Mouse (Mus musculus): ENCODE measurements around the gene Tekt5. TPM values are rescaled to one million over a fixed set of nuclear protein-coding genes. Genes with fewer than 3 reads are reported as not detected.

Tekt5 gene
- 0.19 TPM in 1 of 2 replicates, not detected in the other for polyA plus RNA-seq (2016; fragmentation: Nextera tagmentation; extraction: Ambion mirVana)

- no peaks in the 10 kb centered on the region for H3K9me3 ChIP-seq
- H3K9ac ChIP-seq (replicated peaks): peak within 1 kb of the TSS; percentile 45
- H3K36me3 ChIP-seq: no peaks in the 10 kb centered on the region
- H3K4me1 ChIP-seq (replicated peaks): peaks cover 9% of the 10 kb centered on the region
- no peak within 1 kb of the TSS for H3K27ac ChIP-seq
- WGBS: 7% methylated on average over 37 of the region's 37 CpGs
- peaks cover 33% of the 10 kb centered on the region for H3K27me3 ChIP-seq
- peak; percentile 3; the same call in 1 of the 2 replicates for ATAC-seq (ENCODE audit: insufficient number of reproducible peaks, insufficient read depth, low FRiP score, low TSS enrichment, low read depth)
- peak within 1 kb of the TSS; percentile 29 for H3K4me3 ChIP-seq (replicated peaks)
- peak within 1 kb of the TSS; percentile 56 for H3K4me2 ChIP-seq
Measured at GRCm38 (mm10) chr16:10394699-10395540, at the start of gene Tekt5. Tekt5 (minus strand) TSS chr16:10395490.

- no peak for ATAC-seq (ENCODE audit: insufficient number of reproducible peaks, insufficient read depth, low FRiP score, low TSS enrichment, low read depth)
Measured at GRCm38 (mm10) chr16:10443723-10444122, 48.4 kb upstream of the Tekt5 start.

GRCm38 (mm10) chr16:10441761-10442160, 46.5 kb upstream of the Tekt5 start:
- H3K36me3 ChIP-seq: 0 out of 2 replicates have a peak, but pooled peaks cover 3% of the 10 kb centered on the region
- ATAC-seq (ENCODE audit: insufficient number of reproducible peaks, insufficient read depth, low FRiP score, low TSS enrichment, low read depth): no peak
- H3K9me3 ChIP-seq: no peaks in the 10 kb centered on the region
- no peaks in the 10 kb centered on the region for H3K27me3 ChIP-seq
- no peak overlapping the region for H3K4me2 ChIP-seq
- H3K4me1 ChIP-seq (replicated peaks): peaks cover 12% of the 10 kb centered on the region
- 84% methylated on average over 4 of the region's 4 CpGs for WGBS
- no peak overlapping the region for H3K27ac ChIP-seq
- H3K4me3 ChIP-seq (replicated peaks): no peak overlapping the region
- H3K9ac ChIP-seq (replicated peaks): no peak overlapping the region

More at GRCm38 (mm10) chr16:10443723-10444122, 48.4 kb upstream of the Tekt5 start:
- no peak overlapping the region for H3K27ac ChIP-seq
- H3K27me3 ChIP-seq: no peaks in the 10 kb centered on the region
- H3K36me3 ChIP-seq: no peaks in the 10 kb centered on the region
- H3K4me3 ChIP-seq (replicated peaks): no peak overlapping the region
- H3K9ac ChIP-seq (replicated peaks): no peak overlapping the region
- H3K9me3 ChIP-seq: no peaks in the 10 kb centered on the region
- H3K4me1 ChIP-seq (replicated peaks): peaks cover 18% of the 10 kb centered on the region
- no peak overlapping the region for H3K4me2 ChIP-seq

- peaks cover 8% of the 10 kb centered on the region for H3K4me1 ChIP-seq (replicated peaks)
- no peak for ATAC-seq (ENCODE audit: insufficient number of reproducible peaks, insufficient read depth, low FRiP score, low TSS enrichment, low read depth)
- 84% methylated on average over 6 of the region's 6 CpGs for WGBS
Measured at GRCm38 (mm10) chr16:10441328-10441727, 46.0 kb upstream of the Tekt5 start.

GRCm38 (mm10) chr16:10438055-10438454, 42.8 kb upstream of the Tekt5 start:
- no peaks in the 10 kb centered on the region for H3K4me1 ChIP-seq (replicated peaks)
- no peaks in the 10 kb centered on the region for H3K9me3 ChIP-seq
- H3K9ac ChIP-seq (replicated peaks): no peak overlapping the region
- no peak overlapping the region for H3K4me2 ChIP-seq
- WGBS: 91% methylated on average over 5 of the region's 5 CpGs
- 0 out of 2 replicates have a peak, but pooled peaks cover 3% of the 10 kb centered on the region for H3K36me3 ChIP-seq
- H3K27me3 ChIP-seq: no peaks in the 10 kb centered on the region
- no peak overlapping the region for H3K27ac ChIP-seq
- ATAC-seq (ENCODE audit: insufficient number of reproducible peaks, insufficient read depth, low FRiP score, low TSS enrichment, low read depth): no peak
- no peak overlapping the region for H3K4me3 ChIP-seq (replicated peaks)

More at GRCm38 (mm10) chr16:10441328-10441727, 46.0 kb upstream of the Tekt5 start:
- no peak overlapping the region for H3K9ac ChIP-seq (replicated peaks)
- H3K4me3 ChIP-seq (replicated peaks): no peak overlapping the region
- H3K27ac ChIP-seq: no peak overlapping the region
- no peaks in the 10 kb centered on the region for H3K9me3 ChIP-seq
- H3K36me3 ChIP-seq: 0 out of 2 replicates have a peak, but pooled peaks cover 3% of the 10 kb centered on the region
- H3K4me2 ChIP-seq: no peak overlapping the region
- H3K27me3 ChIP-seq: no peaks in the 10 kb centered on the region

GRCm38 (mm10) chr16:10436166-10436565, 40.9 kb upstream of the Tekt5 start:
- ATAC-seq (ENCODE audit: insufficient number of reproducible peaks, insufficient read depth, low FRiP score, low TSS enrichment, low read depth): no peak
- H3K9me3 ChIP-seq: no peaks in the 10 kb centered on the region
- no peak overlapping the region for H3K27ac ChIP-seq
- H3K9ac ChIP-seq (replicated peaks): no peak overlapping the region
- no peaks in the 10 kb centered on the region for H3K27me3 ChIP-seq
- WGBS: 89% methylated on average over 6 of the region's 6 CpGs
- peaks cover 10% of the 10 kb centered on the region for H3K36me3 ChIP-seq
- H3K4me1 ChIP-seq (replicated peaks): no peaks in the 10 kb centered on the region
- no peak overlapping the region for H3K4me3 ChIP-seq (replicated peaks)
- no peak overlapping the region for H3K4me2 ChIP-seq

GRCm38 (mm10) chr16:10433344-10433743, 38.1 kb upstream of the Tekt5 start:
- Histone ChIP-seq H3K9me3 (no peaks in the 10 kb centered on the region), H3K4me3 (replicated peaks) (no peak overlapping the region), H3K36me3 (peaks cover 13% of the 10 kb centered on the region), H3K9ac (replicated peaks) (no peak overlapping the region), H3K27me3 (no peaks in the 10 kb centered on the region), H3K4me2 (no peak overlapping the region), H3K27ac (no peak overlapping the region), H3K4me1 (replicated peaks) (no peaks in the 10 kb centered on the region)
- no peak for ATAC-seq (ENCODE audit: insufficient number of reproducible peaks, insufficient read depth, low FRiP score, low TSS enrichment, low read depth)
- WGBS: 88% methylated on average over 5 of the region's 5 CpGs

GRCm38 (mm10) chr16:10432387-10432786, 37.1 kb upstream of the Tekt5 start:
- no peak for ATAC-seq (ENCODE audit: insufficient number of reproducible peaks, insufficient read depth, low FRiP score, low TSS enrichment, low read depth)
- no peak overlapping the region for H3K9ac ChIP-seq (replicated peaks)
- no peak overlapping the region for H3K4me2 ChIP-seq
- no peaks in the 10 kb centered on the region for H3K4me1 ChIP-seq (replicated peaks)
- H3K27ac ChIP-seq: no peak overlapping the region
- no peaks in the 10 kb centered on the region for H3K9me3 ChIP-seq
- H3K4me3 ChIP-seq (replicated peaks): no peak overlapping the region
- H3K27me3 ChIP-seq: no peaks in the 10 kb centered on the region
- H3K36me3 ChIP-seq: peaks cover 12% of the 10 kb centered on the region
- 84% methylated on average over 4 of the region's 4 CpGs for WGBS

GRCm38 (mm10) chr16:10431911-10432310, 36.6 kb upstream of the Tekt5 start:
- Histone ChIP-seq H3K9me3 (no peaks in the 10 kb centered on the region), H3K9ac (replicated peaks) (no peak overlapping the region), H3K4me2 (no peak overlapping the region), H3K4me1 (replicated peaks) (no peaks in the 10 kb centered on the region), H3K36me3 (peaks cover 17% of the 10 kb centered on the region), H3K27me3 (no peaks in the 10 kb centered on the region), H3K4me3 (replicated peaks) (no peak overlapping the region), H3K27ac (no peak overlapping the region)
- ATAC-seq (ENCODE audit: insufficient number of reproducible peaks, insufficient read depth, low FRiP score, low TSS enrichment, low read depth): no peak
- 65% methylated on average over 1 of the region's 1 CpGs for WGBS

- Histone ChIP-seq H3K4me1 (replicated peaks) (no peaks in the 10 kb centered on the region), H3K4me2 (no peak overlapping the region), H3K27me3 (no peaks in the 10 kb centered on the region), H3K9ac (replicated peaks) (no peak overlapping the region), H3K4me3 (replicated peaks) (no peak overlapping the region), H3K36me3 (peaks cover 98% of the 10 kb centered on the region), H3K27ac (no peak overlapping the region), H3K9me3 (0 out of 2 replicates have a peak, but pooled peaks cover 6% of the 10 kb centered on the region)
- no peak for ATAC-seq (ENCODE audit: insufficient number of reproducible peaks, insufficient read depth, low FRiP score, low TSS enrichment, low read depth)
- WGBS: 95% methylated on average over 9 of the region's 9 CpGs
Measured at GRCm38 (mm10) chr16:10420447-10421054, 25.3 kb upstream of the Tekt5 start.

GRCm38 (mm10) chr16:10417723-10418259, 22.5 kb upstream of the Tekt5 start:
- Histone ChIP-seq H3K27me3 (no peaks in the 10 kb centered on the region), H3K9ac (replicated peaks) (no peak overlapping the region), H3K4me2 (no peak overlapping the region), H3K4me1 (replicated peaks) (peaks cover 6% of the 10 kb centered on the region), H3K27ac (no peak overlapping the region), H3K36me3 (peaks cover 93% of the 10 kb centered on the region), H3K4me3 (replicated peaks) (no peak overlapping the region), H3K9me3 (0 out of 2 replicates have a peak, but pooled peaks cover 6% of the 10 kb centered on the region)
- WGBS: 94% methylated on average over 9 of the region's 9 CpGs
- no peak for ATAC-seq (ENCODE audit: insufficient number of reproducible peaks, insufficient read depth, low FRiP score, low TSS enrichment, low read depth)

All from limb, embryonic 12.5 days (tissue).